Mouse (Mus musculus): ENCODE data around the gene Gm13279.
"Not testable (repeated sequence)": the region's sequence is repeated elsewhere in the genome, so short reads cannot be mapped to it uniquely, and the experiment has no call there.

- not testable (repeated sequence) for TF ChIP-seq POLR2A (IDR thresholded peaks at IDR 0.05; ENCODE audit: control insufficient read depth, extremely low read depth, insufficient read depth, low read length, poor library complexity); CTCF (IDR thresholded peaks at IDR 0.05; ENCODE audit: borderline replicate concordance, control insufficient read depth, extremely low read depth, insufficient read depth, low read length, poor library complexity)
These were observed 29.9 kb downstream of the Gm13279 start, which contains the start of gene Ifna6 for GRCm38 (mm10) chr4:88827116-88827515.

All from thymus, adult 2 months (tissue).